Mouse (Mus musculus) intestine, postnatal 0 days (tissue): ENCODE data around the gene Gm9936. TPM values are rescaled to one million over a fixed set of nuclear protein-coding genes. Genes with fewer than 3 reads are reported as not detected.

Source experiments
- ATAC-seq: fragments of 200-750 bp; cut with Nextera tagmentation; 2 replicates; pipeline ENCODE4 v1.8.0; 2017; ENCODE audit warnings: mild to moderate bottlenecking, moderate TSS enrichment, moderate library complexity
- H3K27ac ChIP-seq: fragments of 300-500 bp; sonication (generic); 2 replicates; pipeline ENCODE4 v1.5.1; 2014; ENCODE audit warnings: mild to moderate bottlenecking, low read depth, low read length, moderate library complexity
- H3K27me3 ChIP-seq: fragments of 300-500 bp; sonication (generic); replicated peaks from 2 replicates; pipeline ENCODE4 v1.6.1; 2014; ENCODE audit warnings: low read length, mixed read lengths; ENCODE audit not compliant: control insufficient read depth, insufficient read depth
- H3K36me3 ChIP-seq: fragments of 300-500 bp; sonication (generic); 2 replicates; pipeline ENCODE4 v1.6.1; 2014; ENCODE audit warnings: mild to moderate bottlenecking, moderate library complexity; ENCODE audit not compliant: control insufficient read depth, insufficient read depth
- H3K4me1 ChIP-seq: fragments of 300-500 bp; sonication (generic); replicated peaks from 2 replicates; pipeline ENCODE4 v1.6.1; 2014; ENCODE audit warnings: antibody characterized with exemption, low read length, mixed read lengths; ENCODE audit not compliant: control insufficient read depth, insufficient read depth
- H3K4me2 ChIP-seq: fragments of 300-500 bp; sonication (generic); replicated peaks from 2 replicates; pipeline ENCODE4 v1.6.1; 2014; ENCODE audit warnings: low read depth, mild to moderate bottlenecking, moderate library complexity
- H3K4me3 ChIP-seq: fragments of 300-500 bp; sonication (generic); 2 replicates; pipeline ENCODE4 v1.5.1; 2014; ENCODE audit warnings: low read depth, low read length
- H3K9ac ChIP-seq: fragments of 300-500 bp; sonication (generic); 2 replicates; pipeline ENCODE4 v1.6.1; 2014; ENCODE audit warnings: mild to moderate bottlenecking, low read depth, low read length
- H3K9me3 ChIP-seq: fragments of 300-500 bp; sonication (generic); 2 replicates; pipeline ENCODE4 v1.6.1; 2016; ENCODE audit warnings: mixed run types; ENCODE audit not compliant: control insufficient read depth
- CTCF ChIP-seq: sonication (generic); IDR thresholded peaks from 2 replicates; pipeline ENCODE4 v1.5.1; 2016; ENCODE audit warnings: low read depth, mild to moderate bottlenecking, control low read depth, antibody characterized with exemption, moderate library complexity
- WGBS: fragments of 180-500 bp; shearing (Covaris S2); extraction: QIAGEN DNeasy Blood & Tissue Kit; methylation state at CpG from one replicate; pipeline ENCODE4 v1.1.7; 2014; 5-methylcytosine and 5-hydroxymethylcytosine counted together
- polyA plus RNA-seq: library from polyadenylated mRNA; unstranded; fragments of >200 nt; fragmentation: Nextera tagmentation; extraction: Ambion mirVana; gene quantifications from 2 replicates; pipeline ENCODE4 v1.2.1, GENCODE M21; 2015

Gm9936 gene
- polyA plus RNA-seq, 1 experiment from 2014 or later, result 0.08 TPM

- peak overlapping the region; percentile 84 for H3K9ac ChIP-seq
Measured at GRCm38 (mm10) chr5:114813525-114814181, 44.8 kb downstream of the Gm9936 start.

GRCm38 (mm10) chr5:114809826-114810225 is 48.7 kb downstream of the Gm9936 start:
- H3K4me3 ChIP-seq, result no peak overlapping the region
- no peaks in the 10 kb centered on the region for H3K4me1 ChIP-seq
- ATAC-seq, result no peak
- H3K4me2 ChIP-seq, result no peak overlapping the region
- TF ChIP-seq CTCF, result no peak
- no peak overlapping the region for H3K27ac ChIP-seq
- no peak overlapping the region for H3K9ac ChIP-seq
- H3K9me3 ChIP-seq, result no peaks in the 10 kb centered on the region
- peaks cover 16% of the 10 kb centered on the region for H3K36me3 ChIP-seq
- H3K27me3 ChIP-seq, result no peaks in the 10 kb centered on the region
- WGBS, result 89% methylated on average over 5 of the region's 5 CpGs

More at GRCm38 (mm10) chr5:114813525-114814181, 44.8 kb downstream of the Gm9936 start:
- Histone ChIP-seq H3K27ac (peak overlapping the region; percentile 64; the same call in 1 of the 2 replicates), H3K9me3 (no peaks in the 10 kb centered on the region), H3K27me3 (no peaks in the 10 kb centered on the region), H3K4me3 (peak overlapping the region; percentile 91), H3K4me1 (no peaks in the 10 kb centered on the region), H3K36me3 (0 out of 2 replicates have a peak, but pooled peaks cover 3% of the 10 kb centered on the region), H3K4me2 (peak overlapping the region; percentile 94)
- no peak for TF ChIP-seq CTCF
- under 1% methylated on average over 50 of the region's 50 CpGs for WGBS
- ATAC-seq, result peak; percentile 90

- Histone ChIP-seq H3K4me2 (no peak overlapping the region), H3K27ac (no peak overlapping the region), H3K9ac (no peak overlapping the region), H3K4me1 (no peaks in the 10 kb centered on the region), H3K36me3 (peaks cover 22% of the 10 kb centered on the region), H3K4me3 (no peak overlapping the region), H3K9me3 (no peaks in the 10 kb centered on the region), H3K27me3 (no peaks in the 10 kb centered on the region)
- ATAC-seq, result no peak
- 84% methylated on average over 10 of the region's 10 CpGs for WGBS
- TF ChIP-seq CTCF, result no peak
Measured at GRCm38 (mm10) chr5:114809181-114809756, 49.2 kb downstream of the Gm9936 start.

GRCm38 (mm10) chr5:114808385-114808784 is 50.1 kb downstream of the Gm9936 start:
- H3K9ac ChIP-seq, result no peak overlapping the region
- H3K4me2 ChIP-seq, result no peak overlapping the region
- no peaks in the 10 kb centered on the region for H3K4me1 ChIP-seq
- peaks cover 30% of the 10 kb centered on the region for H3K36me3 ChIP-seq
- H3K4me3 ChIP-seq, result no peak overlapping the region
- 85% methylated on average over 8 of the region's 8 CpGs for WGBS
- ATAC-seq, result no peak
- TF ChIP-seq CTCF, result no peak
- no peak overlapping the region for H3K27ac ChIP-seq
- H3K9me3 ChIP-seq, result no peaks in the 10 kb centered on the region
- H3K27me3 ChIP-seq, result no peaks in the 10 kb centered on the region

- no peak overlapping the region for H3K4me3 ChIP-seq
- no peaks in the 10 kb centered on the region for H3K27me3 ChIP-seq
- H3K4me2 ChIP-seq, result no peak overlapping the region
- H3K4me1 ChIP-seq, result no peaks in the 10 kb centered on the region
- TF ChIP-seq CTCF, result no peak
- peaks cover 35% of the 10 kb centered on the region for H3K36me3 ChIP-seq
- WGBS, result 83% methylated on average over 6 of the region's 6 CpGs
- no peaks in the 10 kb centered on the region for H3K9me3 ChIP-seq
- H3K9ac ChIP-seq, result no peak overlapping the region
- ATAC-seq, result no peak
- no peak overlapping the region for H3K27ac ChIP-seq
Measured at GRCm38 (mm10) chr5:114807893-114808292, 50.6 kb downstream of the Gm9936 start.

- H3K9ac ChIP-seq, result no peak overlapping the region
- TF ChIP-seq CTCF, result no peak
Measured at GRCm38 (mm10) chr5:114807468-114807867, 51.0 kb downstream of the Gm9936 start.

More at GRCm38 (mm10) chr5:114807468-114807867, 51.0 kb downstream of the Gm9936 start:
- WGBS, result 49% methylated on average over 8 of the region's 8 CpGs
- H3K4me3 ChIP-seq, result no peak overlapping the region
- H3K36me3 ChIP-seq, result peaks cover 40% of the 10 kb centered on the region
- no peaks in the 10 kb centered on the region for H3K27me3 ChIP-seq
- H3K27ac ChIP-seq, result no peak overlapping the region; the same call in 1 of the 2 replicates
- H3K4me1 ChIP-seq, result no peaks in the 10 kb centered on the region
- no peaks in the 10 kb centered on the region for H3K9me3 ChIP-seq
- ATAC-seq, result no peak
- H3K4me2 ChIP-seq, result no peak overlapping the region
